Comparison of ENCODE assay signal across 9 mouse cellular contexts in the genomic region with DNA sequence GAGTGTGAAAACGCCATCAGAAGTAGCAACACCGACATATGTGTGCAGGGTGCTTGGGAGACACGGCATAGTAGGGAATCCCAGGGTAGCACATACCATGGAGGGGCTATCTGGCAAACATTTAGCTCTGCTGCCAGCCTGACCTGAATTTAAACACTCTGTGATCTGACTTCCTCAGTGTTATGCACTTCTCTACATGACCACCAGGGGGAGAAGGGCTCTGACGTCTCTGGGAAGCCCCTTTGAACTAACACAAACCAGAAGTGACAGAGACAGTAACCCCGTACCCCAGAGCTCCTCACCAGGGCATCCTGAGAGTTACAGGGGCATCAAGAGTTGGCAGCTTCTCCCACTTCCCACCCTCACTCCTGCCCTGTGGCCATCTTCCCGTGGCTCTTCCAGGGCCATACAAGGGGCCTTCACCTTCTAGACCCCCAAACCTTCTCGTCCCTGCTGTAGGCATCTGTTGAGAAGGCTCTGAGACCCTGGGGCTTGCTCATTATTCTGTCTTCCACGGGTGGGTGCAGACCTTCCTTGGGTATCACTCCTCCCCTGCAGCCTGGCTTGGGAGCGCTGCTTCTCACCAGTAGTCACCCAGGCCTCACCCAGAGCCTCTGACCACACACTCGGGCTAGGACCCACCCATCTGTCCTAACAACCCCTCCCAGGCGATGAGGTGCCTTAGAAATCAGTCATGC. TPM values are rescaled to one million over a fixed set of nuclear protein-coding genes. Genes with fewer than 3 reads are reported as not detected.
DNase-seq lines count a peak whose midpoint lies in the region; ATAC-seq and TF ChIP-seq lines count a peak whose summit lies in the region.
"Had no signal": no experiment of that assay in that cellular context is flagged by ENCODE, and none has a peak within 500 bp of the region (broad histone marks: within the 10 kb centered on the region; RNA-seq: fewer than 3 reads in every experiment).

No protein-coding gene starts in this region.

- intact Hi-C loops in gastrocnemius, postnatal 14 days (cut with DNase I; ENCODE audit: low total_unique reads), result no loop called here

- ATAC-seq in forebrain, postnatal 0 days, result peak; percentile 59; the same call in 1 of the 2 replicates
- ATAC-seq in lung, embryonic 14.5 days (ENCODE audit: insufficient read depth), result no peak; the same call in 1 of the 2 replicates

- peak; percentile 24 for DNase-seq in gastrocnemius, postnatal 14 days
- DNase-seq in gastrocnemius, adult 8-10 months (ENCODE audit: low spot score in 2 of 2), result no peak
- peak; percentile 70 for DNase-seq in A20 (ENCODE audit: low read depth, low spot score)
- peak; percentile 50 for DNase-seq in c-Kit-positive CD71-negative TER-119-negative erythroid progenitor cells, embryonic 14.5 days (ENCODE audit: low read depth)
- DNase-seq in forebrain, postnatal 0 days, result peak; percentile 68
- peak; percentile 83 for DNase-seq in lung, embryonic 14.5 days
- peak; percentile 87 for DNase-seq in retina, postnatal 1 day
- DNase-seq in testis, postnatal 14 days (ENCODE audit: low spot score), result no peak

- H3K27me3 ChIP-seq in forebrain, postnatal 0 days (ENCODE audit: insufficient read depth, low read length), result no peaks in the 10 kb centered on the region
- H3K27me3 ChIP-seq in lung, embryonic 14.5 days (ENCODE audit: insufficient read depth, low read length), result no peaks in the 10 kb centered on the region
- H3K27me3 ChIP-seq: liver, embryonic 15.5 days had no signal

- peaks cover 26% of the 10 kb centered on the region for H3K36me3 ChIP-seq in forebrain, postnatal 0 days (ENCODE audit: insufficient read depth)
- H3K36me3 ChIP-seq in lung, embryonic 14.5 days (ENCODE audit: insufficient read depth), result no peaks in the 10 kb centered on the region
- H3K36me3 ChIP-seq: liver, embryonic 15.5 days had no signal

- peak; percentile 87 for TF ChIP-seq CTCF in forebrain, postnatal 0 days (IDR thresholded peaks at IDR 0.05; ENCODE audit: low read depth)
- peak; percentile 89 for TF ChIP-seq CTCF in lung, embryonic 14.5 days (IDR thresholded peaks at IDR 0.05; ENCODE audit: low read depth)

- H3K27ac ChIP-seq in forebrain, postnatal 0 days (ENCODE audit: low read depth, low read length), result no peak overlapping the region
- no peak overlapping the region for H3K27ac ChIP-seq in lung, embryonic 14.5 days (ENCODE audit: low read depth)
- H3K27ac ChIP-seq: liver, embryonic 15.5 days had no signal

- no peak overlapping the region for H3K4me2 ChIP-seq in forebrain, postnatal 0 days (ENCODE audit: low read depth)
- H3K4me2 ChIP-seq in lung, embryonic 14.5 days, result no peak overlapping the region
- H3K4me2 ChIP-seq: liver, embryonic 15.5 days had no signal

- H3K4me1 ChIP-seq in forebrain, postnatal 0 days (ENCODE audit: insufficient read depth), result peaks cover 2% of the 10 kb centered on the region; the same call in 1 of the 2 replicates
- no peaks in the 10 kb centered on the region for H3K4me1 ChIP-seq in lung, embryonic 14.5 days (ENCODE audit: insufficient read depth)
- H3K4me1 ChIP-seq: liver, embryonic 15.5 days had no signal

- no peak overlapping the region for H3K9ac ChIP-seq in forebrain, postnatal 0 days
- H3K9ac ChIP-seq in lung, embryonic 14.5 days, result no peak overlapping the region
- H3K9ac ChIP-seq: liver, embryonic 15.5 days had no signal

- WGBS in forebrain, postnatal 0 days, result 44% methylated on average over 11 of the region's 11 CpGs
- 37% methylated on average over 11 of the region's 11 CpGs for WGBS in lung, embryonic 14.5 days

- H3K4me3 ChIP-seq in forebrain, postnatal 0 days (ENCODE audit: low read depth, low read length), result no peak overlapping the region
- H3K4me3 ChIP-seq in lung, embryonic 14.5 days (ENCODE audit: low read depth, low read length), result no peak overlapping the region
- H3K4me3 ChIP-seq: liver, embryonic 15.5 days had no signal

- no peaks in the 10 kb centered on the region for H3K9me3 ChIP-seq in forebrain, postnatal 0 days (ENCODE audit: low read length)
- H3K9me3 ChIP-seq in lung, embryonic 14.5 days (ENCODE audit: low read depth, low read length), result no peaks in the 10 kb centered on the region
- H3K9me3 ChIP-seq: liver, embryonic 15.5 days had no signal

RNA-seq across cellular contexts. Expression of a gene that starts 37.3 kb away (rescaled TPM):
- total RNA-seq in gastrocnemius, postnatal 14 days (2021), result not detected
- under 1 TPM in 1 of 4 experiments, not detected in 3; 0.24 TPM for total RNA-seq in gastrocnemius, adult 8-10 months (2022)
- total RNA-seq in forebrain, postnatal 0 days (2014; rRNA removed), result 1.00 TPM in 1 of 2 replicates, not detected in the other
- polyA plus RNA-seq in forebrain, postnatal 0 days (2015; fragmentation: Nextera tagmentation; extraction: Ambion mirVana), result 0.14 TPM in 1 of 2 replicates, not detected in the other
- not detected in 2 replicates for polyA plus RNA-seq in lung, embryonic 14.5 days (2014; fragmentation: Nextera tagmentation; extraction: Ambion mirVana)
- polyA plus RNA-seq: liver, embryonic 15.5 days had no signal

Comparison
In these comparisons a context has a peak if more than half of its experiments do, and no peak if none do; other contexts are left out.
1. DNase-seq: peak in gastrocnemius, postnatal 14 days (single experiment), A20 (single experiment), c-Kit-positive CD71-negative TER-119-negative erythroid progenitor cells, embryonic 14.5 days (single experiment), forebrain, postnatal 0 days (single experiment), lung, embryonic 14.5 days (single experiment) and retina, postnatal 1 day (single experiment); none in gastrocnemius, adult 8-10 months (0 of 2) and testis, postnatal 14 days (single experiment).